Mouse (Mus musculus): ENCODE results near the gene Rhbdf2.
A peak's percentile ranks its signal among the peaks of the same experiment; 100 is the strongest.

DNA sequence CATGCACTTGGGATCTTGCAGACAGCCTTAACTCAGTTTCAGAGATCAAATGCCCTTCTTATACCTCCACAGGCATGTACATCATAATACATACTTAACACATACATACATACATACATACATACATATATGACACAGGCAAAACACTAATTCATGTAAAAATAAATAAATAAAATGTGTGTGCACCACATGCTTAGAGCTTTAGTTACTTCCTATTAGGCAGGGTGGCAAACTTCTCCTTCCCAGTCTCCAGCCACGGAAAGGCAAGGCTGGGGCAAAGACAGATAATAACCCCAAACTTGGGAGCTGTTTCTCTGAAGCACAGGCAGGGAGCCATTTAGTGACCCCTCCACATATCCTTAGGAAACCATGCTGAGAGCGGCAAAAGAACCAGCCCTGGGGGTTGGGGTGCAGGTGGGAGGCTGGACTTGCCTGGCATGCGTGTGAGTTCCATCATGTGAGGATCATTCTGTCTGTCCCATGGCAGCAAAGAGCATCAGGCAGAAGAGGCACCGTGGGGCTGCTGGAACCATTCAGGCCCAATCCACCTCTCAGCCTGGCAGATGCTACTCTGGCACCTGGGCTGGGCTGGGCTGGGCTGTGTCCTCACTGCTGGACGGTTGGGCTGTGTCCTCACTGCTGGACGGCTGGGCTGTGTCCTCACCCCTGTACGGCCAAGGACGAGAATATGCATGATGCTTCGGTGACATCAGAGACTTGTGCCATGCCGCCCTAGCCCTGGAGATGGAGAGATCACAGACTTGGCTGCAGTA is at the start of gene Rhbdf2:
- TF ChIP-seq CHD1 (IDR thresholded peaks at IDR 0.05; ENCODE audit: low read depth, low read length), result no peak
- no peak for TF ChIP-seq CTCF (IDR thresholded peaks at IDR 0.05 in 2 of 3, conservative IDR thresholded peaks at IDR 0.05 in 1 of 3; ENCODE audit: control insufficient read depth in 1 of 3, insufficient read depth in 1 of 3, low read depth in 2 of 3, low read length in 3 of 3, poor library complexity in 1 of 3, severe bottlenecking in 1 of 3)
- TF ChIP-seq ETS1 (IDR thresholded peaks at IDR 0.05; ENCODE audit: low read depth, low read length), result peak; percentile 86
- TF ChIP-seq GATA1 (IDR thresholded peaks at IDR 0.05; ENCODE audit: low read depth, low read length), result no peak
- no peak for TF ChIP-seq MAZ (IDR thresholded peaks at IDR 0.05; ENCODE audit: low read depth, low read length)
- peak; percentile 68; the same call in 1 of the 2 replicates for TF ChIP-seq MYC (IDR thresholded peaks at IDR 0.05; ENCODE audit: low read depth, low read length)
- TF ChIP-seq SMC3 (IDR thresholded peaks at IDR 0.05; ENCODE audit: low read depth, low read length), result no peak
- TF ChIP-seq TAL1 (IDR thresholded peaks at IDR 0.05; ENCODE audit: low read length), result no peak
- peak; percentile 94 to 95 for TF ChIP-seq POLR2A (IDR thresholded peaks at IDR 0.05; ENCODE audit: control insufficient read depth in 1 of 2, insufficient read depth in 1 of 2, low read depth in 1 of 2, low read length in 2 of 2, poor library complexity in 1 of 2)
- peak; percentile 61; the same call in 1 of the 2 replicates for TF ChIP-seq HCFC1 (IDR thresholded peaks at IDR 0.05; ENCODE audit: low read depth, low read length)
